Mouse (Mus musculus): ENCODE measurements around the gene Pde11a.

- TF ChIP-seq CTCF (IDR thresholded peaks at IDR 0.05; ENCODE audit: low read depth, low read length) (no peak), POLR2A (IDR thresholded peaks at IDR 0.05; ENCODE audit: extremely low read depth, insufficient read depth, low read length) (no peak)
Measured at GRCm38 (mm10) chr2:75998692-75999091, 339.9 kb downstream of the Pde11a start.
